In the genomic region with DNA sequence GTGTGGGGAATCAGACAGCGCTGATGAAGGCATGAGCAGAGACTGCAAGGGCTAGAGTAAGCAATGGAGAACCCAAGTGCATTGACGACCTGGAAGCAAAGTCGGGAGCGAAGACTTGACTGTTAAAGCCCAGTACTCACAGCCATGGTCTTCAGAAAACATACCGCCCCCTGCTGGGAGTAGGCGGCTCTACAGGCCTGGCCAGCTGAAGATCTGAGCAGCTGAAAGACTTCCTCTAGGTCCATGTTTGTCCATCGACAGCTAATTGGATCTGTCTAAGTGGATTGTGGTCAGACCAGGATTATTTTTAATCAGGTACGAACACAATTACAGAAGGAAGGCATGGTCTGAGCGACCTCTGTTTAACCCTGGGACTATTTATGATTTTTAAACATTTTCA, we compare ENCODE assay signal across 8 mouse cellular contexts.
DNase-seq lines count a peak whose midpoint lies in the region; TF ChIP-seq lines count a peak whose summit lies in the region.

No protein-coding gene starts in this region.

- no peaks in the 10 kb centered on the region for H3K4me1 ChIP-seq in forebrain, embryonic 10.5 days

- DNase-seq in adrenal gland, adult (ENCODE audit: inconsistent age in 2 of 2, low spot score in 1 of 2): peak; percentile 20 to 72
- DNase-seq in adrenal gland, adult 8-10 months: no peak
- DNase-seq in layer of hippocampus, adult 2 months (ENCODE audit: low spot score in 2 of 2): peak in 1 of 2 experiments; percentile 44
- no peak for DNase-seq in layer of hippocampus, postnatal 14 days (ENCODE audit: low spot score in 2 of 2)
- DNase-seq in adrenal gland, adult 18-20 months (ENCODE audit: low spot score in 2 of 2): peak; percentile 29 to 33
- peak; percentile 17 for DNase-seq in kidney, postnatal 14 days
- peak; percentile 33 for DNase-seq in testis, postnatal 14 days (ENCODE audit: low spot score)
- DNase-seq in forebrain, embryonic 10.5 days (ENCODE audit: extremely low spot score, low spot score): no peak

- WGBS in forebrain, embryonic 10.5 days: 82% methylated on average over 9 of the region's 9 CpGs

- peak; percentile 78 for TF ChIP-seq CTCF in layer of hippocampus, adult 2 months (conservative IDR thresholded peaks at IDR 0.05)

- H3K9me3 ChIP-seq in forebrain, embryonic 10.5 days: no peaks in the 10 kb centered on the region

- H3K36me3 ChIP-seq in forebrain, embryonic 10.5 days (replicated peaks): no peaks in the 10 kb centered on the region

- no peak overlapping the region for H3K27ac ChIP-seq in layer of hippocampus, adult 2 months
- no peak overlapping the region for H3K27ac ChIP-seq in forebrain, embryonic 10.5 days

- no peak overlapping the region for H3K4me3 ChIP-seq in layer of hippocampus, adult 2 months
- no peak overlapping the region for H3K4me3 ChIP-seq in forebrain, embryonic 10.5 days

- no peaks in the 10 kb centered on the region for H3K27me3 ChIP-seq in forebrain, embryonic 10.5 days (ENCODE audit: poor library complexity, severe bottlenecking)

Comparison
In these comparisons a context has a peak if more than half of its experiments do, and no peak if none do; other contexts are left out.
1. DNase-seq: peak in adrenal gland, adult (2 of 2), adrenal gland, adult 18-20 months (2 of 2), kidney, postnatal 14 days (single experiment) and testis, postnatal 14 days (single experiment); none in adrenal gland, adult 8-10 months (single experiment), layer of hippocampus, postnatal 14 days (0 of 2) and forebrain, embryonic 10.5 days (single experiment).